Mouse (Mus musculus): ENCODE results near the gene Cdca3. TPM values are rescaled to one million over a fixed set of nuclear protein-coding genes. Genes with fewer than 3 reads are reported as not detected.

Cdca3 gene
- 2.7 to 6.3 TPM (median 4.4 TPM) in 4 replicates for total RNA-seq (2023; ENCODE audit: inconsistent age)

DNA sequence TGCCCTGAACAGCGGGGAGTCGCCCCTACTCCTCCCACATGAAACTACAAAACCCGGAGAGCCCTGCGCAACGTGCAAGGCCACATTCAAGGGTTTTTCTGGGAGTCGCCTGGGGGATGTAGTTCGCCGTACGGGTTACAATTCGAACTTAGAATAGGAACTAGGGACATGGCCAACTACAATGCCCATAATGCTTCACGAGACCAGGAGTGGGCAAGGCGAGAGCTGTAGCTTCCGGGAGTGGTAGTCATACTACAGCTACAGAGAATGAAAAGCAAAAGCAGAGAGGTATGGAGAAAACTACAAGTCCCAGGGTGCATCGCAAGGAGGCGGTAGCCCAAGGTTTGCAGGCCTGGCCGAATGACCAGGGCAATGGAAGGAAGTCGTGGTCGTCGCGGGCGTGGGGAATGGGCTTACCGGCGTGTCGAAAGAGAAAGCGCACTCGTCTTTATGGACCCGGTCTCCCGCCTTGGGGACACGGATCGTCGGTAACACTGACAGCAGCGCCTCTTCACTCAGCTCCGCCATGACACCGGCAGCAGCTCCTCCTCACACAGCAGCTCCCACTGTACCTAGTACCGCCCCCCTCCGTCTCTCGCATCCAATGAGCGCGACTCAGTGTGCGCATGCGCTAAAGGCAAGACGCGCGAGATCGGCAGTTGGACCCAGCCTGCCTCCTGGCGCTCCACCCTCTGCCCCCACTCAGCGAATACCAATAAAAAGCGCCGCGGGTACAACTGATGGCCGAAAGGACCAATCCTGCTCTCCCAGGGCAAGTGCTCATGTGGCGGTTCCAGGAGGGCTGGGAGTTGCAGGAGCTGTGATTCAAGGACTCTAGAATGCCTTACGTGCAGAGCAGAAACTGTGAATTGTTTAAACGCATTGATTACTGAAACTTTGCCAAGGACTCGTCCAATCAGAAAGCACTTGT, at the start of gene Cdca3, which contains the start of gene Usp5:
Cdca3 (plus strand) TSS at position 680 of the 931 bp plus-strand sequence.
Usp5 (minus strand) TSS at position 617 of the 931 bp plus-strand sequence.

DNA sequence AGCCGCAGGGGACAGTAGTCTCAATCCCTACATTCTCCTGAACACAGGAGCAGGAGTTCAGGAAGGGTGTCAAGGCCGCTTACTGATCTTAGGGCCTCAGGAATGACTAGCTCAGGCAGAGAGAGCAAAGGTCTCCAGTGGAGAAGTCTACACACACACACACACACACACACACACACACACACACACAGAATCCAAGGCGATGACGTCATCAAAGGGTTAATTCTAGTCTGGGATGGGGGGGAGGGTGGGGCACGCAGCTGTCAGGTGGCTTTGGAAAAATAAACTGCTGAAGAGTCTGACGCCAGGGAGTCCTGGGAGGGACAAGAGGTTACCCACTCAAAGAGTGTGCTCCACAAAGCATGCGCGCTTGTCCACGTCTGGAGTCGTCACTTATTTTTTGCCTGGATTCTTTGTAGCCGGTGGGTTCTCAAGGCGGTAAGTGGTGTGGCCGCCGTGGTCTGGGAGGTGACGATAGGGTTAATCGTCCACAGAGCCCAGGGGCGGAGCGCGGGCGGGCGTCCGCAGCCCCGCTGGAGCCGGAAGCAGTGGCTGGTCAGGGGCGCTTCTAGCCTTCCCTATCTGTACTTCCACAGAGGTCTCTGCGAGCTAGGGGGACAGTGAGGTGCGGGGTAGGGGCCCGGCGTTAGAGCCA, 20.9 kb upstream of the Cdca3 start, which contains the start of gene Spsb2:
Spsb2 (plus strand) TSS at position 304 of the 655 bp plus-strand sequence.

DNA sequence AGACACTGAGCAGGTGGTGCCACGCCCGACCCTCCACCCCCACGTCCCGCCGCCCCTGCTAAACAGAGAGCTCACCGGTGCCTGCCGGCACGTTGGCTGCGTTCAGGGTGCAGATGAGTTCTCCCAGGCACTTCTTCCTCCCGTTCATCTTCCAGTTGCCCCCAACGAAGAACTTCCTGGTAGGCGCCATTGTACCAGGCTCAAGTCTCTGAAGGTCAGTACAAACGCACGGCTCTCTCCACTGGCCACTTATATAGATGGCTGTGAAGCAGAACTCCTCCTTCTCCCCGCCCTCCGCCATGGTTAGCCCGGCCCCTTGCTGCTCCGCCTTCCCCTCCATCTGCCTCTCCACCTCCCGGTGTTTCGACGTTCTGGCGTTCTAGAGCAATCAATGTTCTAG, 15.4 kb upstream of the Cdca3 start, which contains the start of gene Tpi1:
Tpi1 (minus strand) TSS at position 364 of the 400 bp plus-strand sequence.

DNA sequence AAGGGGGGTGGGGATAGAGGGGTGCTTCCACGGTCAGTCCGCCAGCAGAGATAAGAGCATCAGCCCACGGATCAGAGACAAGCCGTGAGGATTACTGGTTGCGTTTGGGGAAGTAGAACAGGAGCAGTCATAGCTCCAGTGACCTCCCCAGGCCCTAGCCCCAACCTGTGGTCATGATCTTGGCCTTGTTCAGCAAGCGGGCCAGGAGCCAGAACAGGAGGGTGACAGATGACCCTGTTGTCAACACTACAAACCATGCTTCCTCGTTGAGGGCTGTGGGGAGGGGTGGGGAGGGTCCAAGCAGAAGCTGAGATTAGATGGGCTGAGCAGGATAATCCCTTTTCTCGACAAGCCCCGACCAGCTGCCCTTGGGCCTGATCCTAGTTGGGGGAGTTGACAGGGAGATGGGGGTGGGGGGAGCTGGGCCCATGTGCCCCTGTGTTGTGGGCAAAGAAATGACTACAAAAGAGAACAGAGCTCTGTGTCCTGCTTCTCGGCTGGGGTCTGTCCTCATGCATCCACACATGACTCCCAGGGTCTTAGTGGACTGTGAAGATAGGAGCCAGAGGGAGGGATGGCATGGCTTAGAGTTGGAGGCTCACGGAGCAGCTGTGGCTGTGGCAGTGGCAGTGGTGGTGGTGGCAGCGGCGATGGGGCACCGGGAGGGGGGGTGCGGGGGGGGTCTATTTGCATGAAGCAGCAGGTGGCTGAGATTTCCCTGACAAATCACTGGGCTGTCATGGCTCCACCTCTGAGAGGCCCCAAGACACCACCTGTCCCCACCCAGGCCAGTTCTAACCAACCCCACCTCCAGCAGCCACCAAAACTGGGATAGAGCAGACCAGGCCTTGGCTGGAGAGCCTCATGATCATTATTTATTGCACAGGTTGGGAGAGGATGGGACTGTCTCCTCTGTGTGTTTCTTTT, 11.2 kb downstream of the Cdca3 start, which contains the start of gene Gnb3:
Gnb3 (minus strand) TSS at position 35 of the 927 bp plus-strand sequence.

DNA sequence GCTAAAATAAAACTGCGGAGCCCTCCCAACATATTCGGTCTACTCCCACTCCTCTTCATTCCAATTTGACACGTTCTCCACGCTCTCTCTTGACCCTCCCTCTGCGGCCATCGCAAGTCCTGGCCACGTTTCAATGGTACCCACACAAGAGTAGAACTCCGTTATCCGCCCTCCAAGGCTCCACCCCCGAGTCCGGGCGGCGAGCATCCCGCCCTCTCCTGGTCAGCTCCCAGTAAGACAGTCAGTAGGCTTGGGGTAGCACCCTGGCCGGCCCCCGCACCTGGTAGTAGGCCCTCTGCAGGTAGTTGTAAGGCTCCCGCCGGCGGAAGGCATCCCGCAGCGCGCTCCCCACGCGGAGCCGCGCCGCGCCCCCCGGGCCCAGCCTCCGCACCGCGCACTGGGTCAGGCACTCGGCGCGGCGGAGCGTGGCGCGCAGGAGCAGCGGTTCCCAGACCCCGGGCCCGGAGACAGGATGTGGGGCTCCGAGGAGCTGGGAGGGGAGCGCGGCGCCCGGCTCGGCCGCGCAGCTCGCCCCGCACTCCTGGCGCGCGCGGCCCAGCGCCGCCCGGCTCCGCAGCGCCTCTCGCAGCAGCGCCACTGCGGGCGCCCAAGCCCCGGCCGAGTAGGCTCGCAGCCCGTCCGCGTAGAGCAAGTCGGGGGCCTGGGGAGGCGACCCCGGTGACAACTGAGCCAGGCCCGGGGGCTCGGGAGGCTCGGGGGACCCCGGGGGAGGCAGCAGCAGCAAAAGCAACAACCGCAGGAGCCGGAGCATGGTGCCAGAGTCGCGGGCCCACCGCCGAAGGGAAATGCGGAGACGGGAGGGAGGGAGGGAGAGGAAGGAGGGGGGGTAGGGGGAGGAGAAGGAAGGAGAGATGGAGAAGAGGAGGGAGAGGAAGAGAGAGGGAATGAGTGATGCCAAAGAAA, 27.8 kb downstream of the Cdca3 start, which contains the start of gene P3h3:
P3h3 (minus strand) TSS at position 837 of the 924 bp plus-strand sequence.

DNA sequence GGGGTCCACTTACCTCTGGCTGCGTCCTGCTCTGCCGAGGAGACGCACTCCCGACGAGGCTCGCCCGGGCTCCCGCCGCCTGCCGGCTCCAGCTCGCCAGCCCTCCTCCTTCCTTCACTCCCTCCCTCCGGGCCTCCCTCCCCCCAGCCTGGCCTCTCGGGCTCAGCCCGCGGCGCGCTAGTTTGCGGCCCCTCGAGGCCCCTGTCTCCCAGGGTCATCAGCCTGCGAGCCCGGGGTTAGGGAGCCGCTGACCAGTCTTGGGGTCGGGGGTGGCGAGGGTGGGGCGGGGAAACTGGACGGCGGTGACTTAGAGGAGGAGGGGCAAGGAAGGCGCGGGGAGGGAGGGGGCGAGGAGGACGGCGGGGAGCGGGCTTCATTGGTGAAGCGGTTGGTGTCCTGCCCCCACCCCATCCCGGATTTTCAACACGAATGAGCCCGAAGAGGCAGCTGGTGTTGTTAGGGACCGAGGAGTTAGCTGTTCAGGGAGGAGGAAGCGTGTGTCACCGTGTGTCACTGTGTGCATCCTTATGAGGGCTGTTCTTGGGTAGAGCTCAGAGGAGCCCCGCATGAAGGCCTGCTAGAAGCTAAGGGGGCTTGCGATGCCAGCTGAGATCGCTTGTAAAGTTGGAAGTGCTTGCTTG, 34.4 kb downstream of the Cdca3 start, which contains the start of gene Gpr162:
Gpr162 (minus strand) TSS at position 326 of the 641 bp plus-strand sequence.

Other genes starting within 250 kb of the Cdca3 start
- not detected in 4 replicates for gene C1s2, start 193.5 kb upstream of the Cdca3 start, total RNA-seq (2023; ENCODE audit: inconsistent age)
- 44.7 to 51.8 TPM (median 50.1 TPM) in 4 replicates for gene Lpcat3, start 166.5 kb upstream of the Cdca3 start, total RNA-seq (2023; ENCODE audit: inconsistent age)
- 116 to 132 TPM (median 125 TPM) in 4 replicates for gene Emg1, start 117.4 kb upstream of the Cdca3 start, total RNA-seq (2023; ENCODE audit: inconsistent age)
- 223 to 242 TPM (median 231 TPM) in 4 replicates for gene Phb2, start 117.2 kb upstream of the Cdca3 start, total RNA-seq (2023; ENCODE audit: inconsistent age)
- 597 to 656 TPM (median 630 TPM) in 4 replicates for gene Ptpn6, start 90.8 kb upstream of the Cdca3 start, total RNA-seq (2023; ENCODE audit: inconsistent age)
- gene Grcc10, start 88.2 kb upstream of the Cdca3 start, total RNA-seq (2023; ENCODE audit: inconsistent age) = 253 to 263 TPM (median 258 TPM) in 4 replicates
- 0.16 to 2.3 TPM in 2 of 4 replicates, not detected in the others for gene Gm45234, start 73.5 kb upstream of the Cdca3 start, total RNA-seq (2023; ENCODE audit: inconsistent age)
- gene Atn1, start 73.0 kb upstream of the Cdca3 start, total RNA-seq (2023; ENCODE audit: inconsistent age) = 21.1 to 30.7 TPM (median 28.7 TPM) in 4 replicates
- gene Eno2, start 59.9 kb upstream of the Cdca3 start, total RNA-seq (2023; ENCODE audit: inconsistent age) = 3.9 to 7.0 TPM (median 6.0 TPM) in 4 replicates
- 3.5 to 4.3 TPM (median 3.9 TPM) in 4 replicates for gene Lrrc23, start 49.8 kb upstream of the Cdca3 start, total RNA-seq (2023; ENCODE audit: inconsistent age)
- gene Spsb2, start 20.9 kb upstream of the Cdca3 start, total RNA-seq (2023; ENCODE audit: inconsistent age) = 4.3 to 8.0 TPM (median 5.3 TPM) in 4 replicates
- 53.5 to 62.9 TPM (median 57.4 TPM) in 4 replicates for gene Tpi1, start 15.3 kb upstream of the Cdca3 start, total RNA-seq (2023; ENCODE audit: inconsistent age)
- gene Usp5, start 63 bp upstream of the Cdca3 start, total RNA-seq (2023; ENCODE audit: inconsistent age) = 67.6 to 86.7 TPM (median 79.3 TPM) in 4 replicates
- 0.29 to 0.30 TPM in 2 of 4 replicates, not detected in the others for gene Gnb3, start 10.7 kb downstream of the Cdca3 start, total RNA-seq (2023; ENCODE audit: inconsistent age)
- gene P3h3, start 28.2 kb downstream of the Cdca3 start, total RNA-seq (2023; ENCODE audit: inconsistent age) = 0.19 to 0.51 TPM in 2 of 4 replicates, not detected in the others
- gene Gpr162, start 34.4 kb downstream of the Cdca3 start, total RNA-seq (2023; ENCODE audit: inconsistent age) = 0.51 to 0.99 TPM (median 0.79 TPM) in 4 replicates
- gene Cd4, start 58.7 kb downstream of the Cdca3 start, total RNA-seq (2023; ENCODE audit: inconsistent age) = 0.35 to 0.93 TPM (median 0.60 TPM) in 4 replicates
- gene Lag3, start 82.2 kb downstream of the Cdca3 start, total RNA-seq (2023; ENCODE audit: inconsistent age) = 0.26 to 0.69 TPM (median 0.48 TPM) in 4 replicates
- 42.1 to 57.3 TPM (median 46.3 TPM) in 4 replicates for gene Ptms, start 90.6 kb downstream of the Cdca3 start, total RNA-seq (2023; ENCODE audit: inconsistent age)
- gene Mlf2, start 101.8 kb downstream of the Cdca3 start, total RNA-seq (2023; ENCODE audit: inconsistent age) = 97.3 to 112 TPM (median 105 TPM) in 4 replicates
- 51.9 to 60.4 TPM (median 54.0 TPM) in 4 replicates for gene Cops7a, start 136.0 kb downstream of the Cdca3 start, total RNA-seq (2023; ENCODE audit: inconsistent age)
- gene Pianp, start 167.1 kb downstream of the Cdca3 start, total RNA-seq (2023; ENCODE audit: inconsistent age) = 0.22 to 0.58 TPM (median 0.24 TPM) in 3 of 4 replicates, not detected in the other
- gene Zfp384, start 179.6 kb downstream of the Cdca3 start, total RNA-seq (2023; ENCODE audit: inconsistent age) = 93.2 to 96.8 TPM (median 95.4 TPM) in 4 replicates
- gene Ing4, start 210.2 kb downstream of the Cdca3 start, total RNA-seq (2023; ENCODE audit: inconsistent age) = 78.0 to 92.0 TPM (median 85.9 TPM) in 4 replicates
- 11.9 to 20.6 TPM (median 13.3 TPM) in 4 replicates for gene Acrbp, start 220.1 kb downstream of the Cdca3 start, total RNA-seq (2023; ENCODE audit: inconsistent age)
- 11.6 to 15.7 TPM (median 14.9 TPM) in 4 replicates for gene Lpar5, start 238.4 kb downstream of the Cdca3 start, total RNA-seq (2023; ENCODE audit: inconsistent age)